Mouse (Mus musculus): ENCODE data around the gene Tfcp2l1. TPM values are rescaled to one million over a fixed set of nuclear protein-coding genes. Genes with fewer than 3 reads are reported as not detected.

Gene Tfcp2l1
- polyA plus RNA-seq, 1 experiment from 2014 or later: 0.89 TPM

- H3K27me3 ChIP-seq: no peaks in the 10 kb centered on the region
- H3K4me2 ChIP-seq: no peak overlapping the region
- H3K4me3 ChIP-seq (replicated peaks): no peak overlapping the region
- H3K9me3 ChIP-seq (replicated peaks): no peaks in the 10 kb centered on the region
- no peak overlapping the region for H3K27ac ChIP-seq (replicated peaks)
- H3K4me1 ChIP-seq (replicated peaks): peaks cover 6% of the 10 kb centered on the region; the same call in 1 of the 2 replicates
- H3K36me3 ChIP-seq (replicated peaks): no peaks in the 10 kb centered on the region
- no peak overlapping the region for H3K9ac ChIP-seq
- ATAC-seq (ENCODE audit: insufficient read depth): no peak
- WGBS (ENCODE audit: insufficient replicate concordance): 58% methylated on average over 6 of the region's 6 CpGs
Observed at GRCm38 (mm10) chr1:118658716-118659115, 31.0 kb downstream of the Tfcp2l1 start.

- Histone ChIP-seq H3K4me1 (replicated peaks) (peaks cover 6% of the 10 kb centered on the region; the same call in 1 of the 2 replicates), H3K9me3 (replicated peaks) (no peaks in the 10 kb centered on the region), H3K4me2 (no peak overlapping the region), H3K36me3 (replicated peaks) (no peaks in the 10 kb centered on the region), H3K9ac (no peak overlapping the region), H3K27me3 (no peaks in the 10 kb centered on the region), H3K4me3 (replicated peaks) (no peak overlapping the region), H3K27ac (replicated peaks) (no peak overlapping the region)
- ATAC-seq (ENCODE audit: insufficient read depth): no peak
- 49% methylated on average over 3 of the region's 3 CpGs for WGBS (ENCODE audit: insufficient replicate concordance)
Observed at GRCm38 (mm10) chr1:118660880-118661465, 33.2 kb downstream of the Tfcp2l1 start.

- 18% methylated on average over 1 of the region's 1 CpGs for WGBS (ENCODE audit: insufficient replicate concordance)
- Histone ChIP-seq H3K4me2 (no peak overlapping the region), H3K27me3 (no peaks in the 10 kb centered on the region), H3K4me3 (replicated peaks) (no peak overlapping the region), H3K9ac (no peak overlapping the region), H3K4me1 (replicated peaks) (peaks cover 6% of the 10 kb centered on the region; the same call in 1 of the 2 replicates), H3K27ac (replicated peaks) (no peak overlapping the region), H3K36me3 (replicated peaks) (no peaks in the 10 kb centered on the region), H3K9me3 (replicated peaks) (no peaks in the 10 kb centered on the region)
- ATAC-seq (ENCODE audit: insufficient read depth): no peak
Observed at GRCm38 (mm10) chr1:118663062-118663461, 35.3 kb downstream of the Tfcp2l1 start.

- Histone ChIP-seq H3K4me3 (replicated peaks) (no peak overlapping the region), H3K36me3 (replicated peaks) (no peaks in the 10 kb centered on the region)
- no peak for ATAC-seq (ENCODE audit: insufficient read depth)
Observed at GRCm38 (mm10) chr1:118667536-118667935, 39.8 kb downstream of the Tfcp2l1 start.

GRCm38 (mm10) chr1:118672196-118672595 is 44.5 kb downstream of the Tfcp2l1 start:
- H3K4me2 ChIP-seq: no peak overlapping the region
- WGBS (ENCODE audit: insufficient replicate concordance): 58% methylated on average over 8 of the region's 8 CpGs
- no peak overlapping the region for H3K9ac ChIP-seq
- H3K4me3 ChIP-seq (replicated peaks): no peak overlapping the region
- no peaks in the 10 kb centered on the region for H3K27me3 ChIP-seq
- no peaks in the 10 kb centered on the region for H3K36me3 ChIP-seq (replicated peaks)
- H3K9me3 ChIP-seq (replicated peaks): no peaks in the 10 kb centered on the region
- no peak for ATAC-seq (ENCODE audit: insufficient read depth)
- no peak overlapping the region for H3K27ac ChIP-seq (replicated peaks)
- H3K4me1 ChIP-seq (replicated peaks): no peaks in the 10 kb centered on the region

More at GRCm38 (mm10) chr1:118667536-118667935, 39.8 kb downstream of the Tfcp2l1 start:
- no peaks in the 10 kb centered on the region for H3K4me1 ChIP-seq (replicated peaks)
- H3K4me2 ChIP-seq: no peak overlapping the region
- no peaks in the 10 kb centered on the region for H3K9me3 ChIP-seq (replicated peaks)
- no peak overlapping the region for H3K27ac ChIP-seq (replicated peaks)
- H3K27me3 ChIP-seq: no peaks in the 10 kb centered on the region
- H3K9ac ChIP-seq: no peak overlapping the region

GRCm38 (mm10) chr1:118674176-118674575 is 46.4 kb downstream of the Tfcp2l1 start:
- 68% methylated on average over 4 of the region's 4 CpGs for WGBS (ENCODE audit: insufficient replicate concordance)

GRCm38 (mm10) chr1:118681980-118682379 is 54.2 kb downstream of the Tfcp2l1 start:
- Histone ChIP-seq H3K4me3 (replicated peaks) (no peak overlapping the region), H3K4me1 (replicated peaks) (no peaks in the 10 kb centered on the region), H3K4me2 (no peak overlapping the region), H3K27me3 (no peaks in the 10 kb centered on the region), H3K27ac (replicated peaks) (no peak overlapping the region), H3K9me3 (replicated peaks) (no peaks in the 10 kb centered on the region), H3K9ac (no peak overlapping the region), H3K36me3 (replicated peaks) (no peaks in the 10 kb centered on the region)
- ATAC-seq (ENCODE audit: insufficient read depth): no peak
- WGBS (ENCODE audit: insufficient replicate concordance): 47% methylated on average over 1 of the region's 1 CpGs

More at GRCm38 (mm10) chr1:118674176-118674575, 46.4 kb downstream of the Tfcp2l1 start:
- no peaks in the 10 kb centered on the region for H3K36me3 ChIP-seq (replicated peaks)
- no peak for ATAC-seq (ENCODE audit: insufficient read depth)
- H3K4me2 ChIP-seq: no peak overlapping the region
- H3K9ac ChIP-seq: no peak overlapping the region
- H3K27me3 ChIP-seq: no peaks in the 10 kb centered on the region
- H3K27ac ChIP-seq (replicated peaks): no peak overlapping the region
- H3K4me1 ChIP-seq (replicated peaks): no peaks in the 10 kb centered on the region
- H3K4me3 ChIP-seq (replicated peaks): no peak overlapping the region
- no peaks in the 10 kb centered on the region for H3K9me3 ChIP-seq (replicated peaks)

GRCm38 (mm10) chr1:118683686-118684085 is 55.9 kb downstream of the Tfcp2l1 start:
- Histone ChIP-seq H3K27ac (replicated peaks) (no peak overlapping the region), H3K9me3 (replicated peaks) (no peaks in the 10 kb centered on the region), H3K4me3 (replicated peaks) (no peak overlapping the region), H3K4me1 (replicated peaks) (no peaks in the 10 kb centered on the region), H3K4me2 (no peak overlapping the region), H3K36me3 (replicated peaks) (no peaks in the 10 kb centered on the region), H3K27me3 (no peaks in the 10 kb centered on the region), H3K9ac (no peak overlapping the region)
- 31% methylated on average over 4 of the region's 4 CpGs for WGBS (ENCODE audit: insufficient replicate concordance)
- no peak for ATAC-seq (ENCODE audit: insufficient read depth)

- H3K27me3 ChIP-seq: no peaks in the 10 kb centered on the region
- H3K4me1 ChIP-seq (replicated peaks): no peaks in the 10 kb centered on the region
- H3K36me3 ChIP-seq (replicated peaks): no peaks in the 10 kb centered on the region
- WGBS (ENCODE audit: insufficient replicate concordance): 64% methylated on average over 10 of the region's 10 CpGs
- H3K4me2 ChIP-seq: no peak overlapping the region
- no peak overlapping the region for H3K4me3 ChIP-seq (replicated peaks)
- no peak overlapping the region for H3K9ac ChIP-seq
- no peak overlapping the region for H3K27ac ChIP-seq (replicated peaks)
- H3K9me3 ChIP-seq (replicated peaks): no peaks in the 10 kb centered on the region
- ATAC-seq (ENCODE audit: insufficient read depth): no peak
Observed at GRCm38 (mm10) chr1:118687726-118688125, 60.0 kb downstream of the Tfcp2l1 start.

- H3K9me3 ChIP-seq (replicated peaks): no peaks in the 10 kb centered on the region
- H3K4me2 ChIP-seq: no peak overlapping the region
- H3K27ac ChIP-seq (replicated peaks): no peak overlapping the region
- H3K4me3 ChIP-seq (replicated peaks): no peak overlapping the region
- no peaks in the 10 kb centered on the region for H3K27me3 ChIP-seq
- H3K36me3 ChIP-seq (replicated peaks): no peaks in the 10 kb centered on the region
- H3K4me1 ChIP-seq (replicated peaks): no peaks in the 10 kb centered on the region
- ATAC-seq (ENCODE audit: insufficient read depth): no peak
- WGBS (ENCODE audit: insufficient replicate concordance): 39% methylated on average over 5 of the region's 5 CpGs
- no peak overlapping the region for H3K9ac ChIP-seq
Observed at GRCm38 (mm10) chr1:118689830-118690229, 62.1 kb downstream of the Tfcp2l1 start.

GRCm38 (mm10) chr1:118694436-118694835 is 66.7 kb downstream of the Tfcp2l1 start:
- WGBS (ENCODE audit: insufficient replicate concordance): 56% methylated on average over 2 of the region's 2 CpGs
- H3K27ac ChIP-seq (replicated peaks): no peak overlapping the region
- no peaks in the 10 kb centered on the region for H3K4me1 ChIP-seq (replicated peaks)
- no peaks in the 10 kb centered on the region for H3K27me3 ChIP-seq
- H3K36me3 ChIP-seq (replicated peaks): no peaks in the 10 kb centered on the region
- no peak overlapping the region for H3K4me2 ChIP-seq
- H3K9ac ChIP-seq: no peak overlapping the region
- no peaks in the 10 kb centered on the region for H3K9me3 ChIP-seq (replicated peaks)
- no peak overlapping the region for H3K4me3 ChIP-seq (replicated peaks)
- ATAC-seq (ENCODE audit: insufficient read depth): no peak

GRCm38 (mm10) chr1:118697906-118698305 is 70.2 kb downstream of the Tfcp2l1 start:
- ATAC-seq (ENCODE audit: insufficient read depth): no peak
- H3K27me3 ChIP-seq: no peaks in the 10 kb centered on the region
- no peak overlapping the region for H3K27ac ChIP-seq (replicated peaks)
- no peaks in the 10 kb centered on the region for H3K36me3 ChIP-seq (replicated peaks)
- 60% methylated on average over 6 of the region's 6 CpGs for WGBS (ENCODE audit: insufficient replicate concordance)
- no peak overlapping the region for H3K4me3 ChIP-seq (replicated peaks)
- H3K4me1 ChIP-seq (replicated peaks): no peaks in the 10 kb centered on the region
- H3K4me2 ChIP-seq: no peak overlapping the region
- no peaks in the 10 kb centered on the region for H3K9me3 ChIP-seq (replicated peaks)
- no peak overlapping the region for H3K9ac ChIP-seq
